8 mouse cellular contexts compared by ENCODE assay signal in genomic region chr5:90640286-90641217, GRCm38 (mm10). TPM values are rescaled to one million over a fixed set of nuclear protein-coding genes. Genes with fewer than 3 reads are reported as not detected.
DNase-seq lines count a peak whose midpoint lies in the region; ATAC-seq and TF ChIP-seq lines count a peak whose summit lies in the region.

Rassf6 (minus strand) TSS chr5:90640657.

- DNase-seq in spleen, adult 2 months (ENCODE audit: low read depth in 1 of 2, low spot score in 2 of 2), result peak in 1 of 2 experiments; percentile 16
- DNase-seq in spleen, adult 12 weeks (ENCODE audit: low spot score), result no peak
- peak; percentile 39 for DNase-seq in embryo, embryonic 9.5 days (ENCODE audit: extremely low spot score)
- peak; percentile 12 for DNase-seq in induced T-regulatory cell, adult 2 months (ENCODE audit: low read depth)
- peak; percentile 23 for DNase-seq in liver, embryonic 13.5 days
- DNase-seq in layer of hippocampus, postnatal 36 days, result no peak
- no peak for DNase-seq in frontal cortex, postnatal 25 days (ENCODE audit: low spot score in 2 of 2)

- no peak within 1 kb of the TSS for H3K27ac ChIP-seq in spleen, adult 2 months (ENCODE audit: insufficient read depth, low read length)
- peak within 1 kb of the TSS; percentile 50 for H3K27ac ChIP-seq in liver, embryonic 13.5 days
- H3K27ac ChIP-seq in neural tube, embryonic 14.5 days (ENCODE audit: low read depth, low read length), result no peak within 1 kb of the TSS

- peak within 1 kb of the TSS; percentile 56 for H3K4me3 ChIP-seq in spleen, adult 2 months (ENCODE audit: extremely low read depth, insufficient read depth, insufficient read length)
- peak within 1 kb of the TSS; percentile 51 for H3K4me3 ChIP-seq in liver, embryonic 13.5 days (replicated peaks)
- H3K4me3 ChIP-seq in neural tube, embryonic 14.5 days (ENCODE audit: low read depth, low read length), result peak within 1 kb of the TSS; percentile 37

- TF ChIP-seq POLR2A in spleen, adult 2 months (IDR thresholded peaks at IDR 0.05; ENCODE audit: low read depth, low read length), result no peak

- no peaks in the 10 kb centered on the region for H3K9me3 ChIP-seq in liver, embryonic 13.5 days (replicated peaks)
- no peaks in the 10 kb centered on the region for H3K9me3 ChIP-seq in neural tube, embryonic 14.5 days (ENCODE audit: control insufficient read depth, low read length)

- peak; percentile 92 for ATAC-seq in liver, embryonic 13.5 days (ENCODE audit: low read depth)
- ATAC-seq in neural tube, embryonic 14.5 days (ENCODE audit: low read depth), result peak; percentile 84

- peak within 1 kb of the TSS; percentile 51 for H3K9ac ChIP-seq in liver, embryonic 13.5 days
- peak within 1 kb of the TSS; percentile 39 for H3K9ac ChIP-seq in neural tube, embryonic 14.5 days (replicated peaks; ENCODE audit: low read depth, low read length)

- 13% methylated on average over 26 of the region's 26 CpGs for WGBS in spleen, adult 2 months
- 11% methylated on average over 26 of the region's 26 CpGs for WGBS in liver, embryonic 13.5 days (ENCODE audit: insufficient replicate concordance)
- 11% methylated on average over 26 of the region's 26 CpGs for WGBS in neural tube, embryonic 14.5 days

- no peaks in the 10 kb centered on the region for H3K27me3 ChIP-seq in spleen, adult 2 months (ENCODE audit: control insufficient read depth, insufficient read depth, low read length)
- no peaks in the 10 kb centered on the region for H3K27me3 ChIP-seq in liver, embryonic 13.5 days
- no peaks in the 10 kb centered on the region; the same call in 1 of the 2 replicates for H3K27me3 ChIP-seq in neural tube, embryonic 14.5 days (ENCODE audit: control insufficient read depth, insufficient read depth, low read length)

- H3K4me2 ChIP-seq in liver, embryonic 13.5 days, result peak within 1 kb of the TSS; percentile 63
- H3K4me2 ChIP-seq in neural tube, embryonic 14.5 days (ENCODE audit: low read depth, low read length), result peak within 1 kb of the TSS; percentile 71

- no peaks in the 10 kb centered on the region for H3K36me3 ChIP-seq in spleen, adult 2 months (ENCODE audit: control insufficient read depth, insufficient read depth, low read length)
- no peaks in the 10 kb centered on the region for H3K36me3 ChIP-seq in liver, embryonic 13.5 days
- H3K36me3 ChIP-seq in neural tube, embryonic 14.5 days (ENCODE audit: control insufficient read depth, insufficient read depth, low read length), result no peaks in the 10 kb centered on the region

- no peaks in the 10 kb centered on the region; the same call in 1 of the 2 replicates for H3K4me1 ChIP-seq in spleen, adult 2 months (ENCODE audit: control insufficient read depth, insufficient read depth, insufficient read length)
- H3K4me1 ChIP-seq in liver, embryonic 13.5 days (replicated peaks), result peaks cover 5% of the 10 kb centered on the region
- no peaks in the 10 kb centered on the region for H3K4me1 ChIP-seq in neural tube, embryonic 14.5 days (ENCODE audit: control insufficient read depth, insufficient read depth, low read length)

- TF ChIP-seq CTCF in spleen, adult 2 months (IDR thresholded peaks at IDR 0.05; ENCODE audit: extremely low read depth, insufficient read depth, insufficient read length, insufficient replicate concordance), result no peak

RNA-seq across cellular contexts. Expression of gene Rassf6, which starts in this region (rescaled TPM):
- 0.22 and 0.55 TPM in 2 replicates for polyA plus RNA-seq in spleen, adult 2 months (2012; rRNA removed)
- 3.8 and 4.9 TPM in 2 replicates for polyA plus RNA-seq in liver, embryonic 13.5 days (2015; fragmentation: Nextera tagmentation; extraction: Ambion mirVana)
- polyA plus RNA-seq in neural tube, embryonic 14.5 days (2014; fragmentation: Nextera tagmentation; extraction: Ambion mirVana), result 2.5 and 3.0 TPM in 2 replicates
- under 1 TPM; 0.45 to 0.48 TPM for total RNA-seq in layer of hippocampus, postnatal 36 days (2021)

Comparison
In these comparisons a context has a peak if more than half of its experiments do, and no peak if none do; other contexts are left out.
1. DNase-seq: peak in embryo, embryonic 9.5 days (single experiment), induced T-regulatory cell, adult 2 months (single experiment) and liver, embryonic 13.5 days (single experiment); none in spleen, adult 12 weeks (single experiment), layer of hippocampus, postnatal 36 days (0 of 2) and frontal cortex, postnatal 25 days (0 of 2).
2. Peak in every context shown above with its lines, with median percentiles within 50 percentile points of each other: H3K4me3 ChIP-seq.